Mouse (Mus musculus) left cerebral cortex, adult 18-20 months (tissue): ENCODE data around the gene Pip4k2b. TPM values are rescaled to one million over a fixed set of nuclear protein-coding genes. Genes with fewer than 3 reads are reported as not detected.

Experiments used
- DNase-seq, 2 experiments: peaks; one replicate each; pipeline ENCODE4 v3.0.0; 2021 to 2022; ENCODE audit warnings: low spot score in 2 of 2, mixed read lengths in 1 of 2
- microRNA-seq, 2 experiments: library from miRNA; unstranded; fragments of <30 nt; microRNA quantifications; one replicate each; pipeline ENCODE4 v1.2.0; 2021
- total RNA-seq, 2 experiments: library from RNA; stranded (reverse); gene quantifications; 2 replicates each; pipeline ENCODE4 v1.2.3; 2021

The Pip4k2b gene
- total RNA-seq, 2 experiments from 2014 or later, result 120 to 123 TPM

GRCm38 (mm10) chr11:97670234-97671176 lies 74.0 kb downstream of the Pip4k2b start:
- no peak for DNase-seq

GRCm38 (mm10) chr11:97669829-97670228 lies 74.7 kb downstream of the Pip4k2b start:
- DNase-seq, result no peak

GRCm38 (mm10) chr11:97669268-97669667 lies 75.2 kb downstream of the Pip4k2b start:
- DNase-seq, result peak in 1 of 2 experiments; percentile 61

GRCm38 (mm10) chr11:97668160-97668559 lies 76.3 kb downstream of the Pip4k2b start:
- DNase-seq, result no peak

GRCm38 (mm10) chr11:97666794-97667193 lies 77.7 kb downstream of the Pip4k2b start:
- DNase-seq, result no peak

- no peak for DNase-seq
Observed at GRCm38 (mm10) chr11:97666221-97666620, 78.3 kb downstream of the Pip4k2b start.

- DNase-seq, result no peak
Observed at GRCm38 (mm10) chr11:97665431-97665830, 79.1 kb downstream of the Pip4k2b start.

Small RNA genes within 50 kb of the gene (microRNA-seq; reads per million reads assigned to microRNA genes)
- gene Mir6927, result 2.1 to 2.2 reads per million in 2 experiments
- 0 to 0.63 reads per million in 2 experiments for gene Mir8102

Other genes with a start within 250 kb of the Pip4k2b start
- not detected for gene 4933428G20Rik, start 244.4 kb downstream of the Pip4k2b start, total RNA-seq
- 100 to 1,000 TPM; 246 to 287 TPM for gene Srcin1, start 168.5 kb downstream of the Pip4k2b start, total RNA-seq
- gene Epop, start 115.0 kb downstream of the Pip4k2b start, total RNA-seq, result 100 to 1,000 TPM; 103 to 109 TPM
- 100 to 1,000 TPM; 135 to 149 TPM for gene Mllt6, start 81.3 kb downstream of the Pip4k2b start, total RNA-seq
- 10 to 100 TPM; 54.7 to 57.2 TPM for gene Cisd3, start 58.9 kb downstream of the Pip4k2b start, total RNA-seq
- gene Pcgf2, start 44.2 kb downstream of the Pip4k2b start, total RNA-seq, result 10 to 100 TPM; 32.4 to 35.2 TPM
- 100 to 1,000 TPM; 122 to 128 TPM for gene Psmb3, start 41.3 kb downstream of the Pip4k2b start, total RNA-seq
- 10 to 100 TPM; 18.7 to 19.9 TPM for gene Cwc25, start 21.9 kb upstream of the Pip4k2b start, total RNA-seq
- gene 1700001P01Rik, start 31.2 kb upstream of the Pip4k2b start, total RNA-seq, result 1 to 10 TPM in 1 of 2 experiments, under 1 TPM in 1; 0.98 to 1.1 TPM
- gene Rpl23, start 37.7 kb upstream of the Pip4k2b start, total RNA-seq, result 100 to 1,000 TPM; 351 to 356 TPM
- 100 to 1,000 TPM; 165 to 168 TPM for gene Lasp1, start 54.3 kb upstream of the Pip4k2b start, total RNA-seq
- gene B230217C12Rik, start 96.1 kb upstream of the Pip4k2b start, total RNA-seq, result 10 to 100 TPM; 73.9 to 75.8 TPM
- 1 to 10 TPM; 3.6 to 4.5 TPM for gene Fbxo47, start 139.4 kb upstream of the Pip4k2b start, total RNA-seq
- gene Plxdc1, start 241.7 kb upstream of the Pip4k2b start, total RNA-seq, result 10 to 100 TPM; 42.2 to 46.7 TPM